Mouse (Mus musculus): ENCODE data around the gene Ano6. TPM values are rescaled to one million over a fixed set of nuclear protein-coding genes. Genes with fewer than 3 reads are reported as not detected.

The Ano6 gene
- total RNA-seq, 2 experiments from 2014 or later, result 87.9 to 88.7 TPM

DNA sequence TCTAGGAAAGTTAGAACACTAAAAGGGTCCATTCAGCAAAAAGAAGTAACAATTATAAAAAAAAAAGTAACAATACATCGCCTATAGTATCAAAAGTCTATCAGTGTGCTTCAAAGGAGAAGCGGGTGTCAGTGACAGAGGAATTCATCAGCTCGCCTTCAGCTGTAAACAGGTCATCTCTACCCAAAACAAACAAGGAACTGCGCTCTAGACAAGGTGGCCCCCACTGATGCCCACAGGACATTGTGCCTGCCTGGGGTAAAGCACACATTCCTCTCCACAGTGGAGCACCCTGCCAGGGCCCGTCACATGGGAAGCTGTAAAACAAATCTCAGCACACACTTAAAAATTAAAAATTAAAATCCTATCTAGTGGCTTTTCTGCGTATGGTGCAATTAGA is 179.0 kb downstream of the Ano6 start:
- no peak for DNase-seq (ENCODE audit: low spot score in 2 of 2)

DNA sequence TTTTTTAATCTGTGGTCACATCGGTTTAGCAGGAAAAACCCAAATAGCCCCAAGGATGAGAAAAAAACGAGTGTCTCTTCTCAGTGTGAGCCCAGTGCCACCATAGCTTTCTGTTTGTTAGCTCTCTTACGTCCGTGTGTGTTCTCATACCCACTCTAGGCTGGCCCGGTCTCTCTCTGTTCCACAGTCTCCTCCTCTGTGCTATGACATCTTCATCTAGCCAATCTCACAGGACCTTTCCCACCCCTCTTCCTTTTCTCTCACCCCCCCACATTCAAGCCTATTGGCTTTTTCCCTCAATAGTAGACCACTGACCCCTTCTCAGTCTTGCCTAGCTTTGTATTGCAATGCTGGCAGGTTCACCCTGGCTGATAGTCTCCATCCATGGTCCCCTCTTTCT is 179.5 kb downstream of the Ano6 start:
- DNase-seq (ENCODE audit: low spot score in 2 of 2), result no peak

DNA sequence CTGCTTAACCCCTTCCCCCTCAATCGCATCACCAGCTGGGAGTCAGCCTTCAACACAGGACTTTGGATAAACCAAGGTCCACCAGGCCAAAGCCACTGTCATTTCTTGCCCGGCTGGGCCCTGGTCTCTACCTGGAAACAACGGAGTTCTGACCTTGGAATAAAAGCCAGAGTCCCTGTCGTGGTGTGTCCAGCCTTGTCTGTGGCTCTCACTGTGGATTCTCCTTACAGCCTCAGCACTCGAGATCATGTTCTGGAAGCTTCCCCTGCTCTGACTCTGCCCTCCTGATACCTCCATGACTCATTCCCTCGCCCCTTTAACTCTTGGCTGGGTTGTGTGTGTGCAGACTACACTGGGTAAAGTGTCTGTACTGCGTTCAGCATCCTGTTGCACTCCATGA is 180.0 kb downstream of the Ano6 start:
- no peak for DNase-seq (ENCODE audit: low spot score in 2 of 2)

DNA sequence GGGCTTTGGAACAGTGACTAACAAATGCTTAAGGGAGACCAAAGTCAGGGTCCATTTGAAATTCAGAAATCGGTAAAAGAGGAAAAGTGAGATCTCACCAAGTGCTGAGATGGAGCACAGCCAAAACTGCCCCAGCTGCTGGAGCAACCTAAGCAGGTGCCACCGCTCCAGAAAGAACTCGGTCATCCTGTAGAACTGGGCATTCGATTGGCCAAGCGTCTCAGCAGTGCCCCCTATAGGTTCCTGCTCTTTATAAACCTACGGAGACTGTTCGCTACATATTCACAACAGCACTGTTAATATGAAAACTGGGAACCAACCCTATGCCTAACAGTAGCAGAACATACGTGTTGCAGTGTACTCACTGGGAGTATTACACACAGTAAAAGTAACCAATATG is 180.7 kb downstream of the Ano6 start:
- DNase-seq (ENCODE audit: low spot score in 2 of 2), result no peak

DNA sequence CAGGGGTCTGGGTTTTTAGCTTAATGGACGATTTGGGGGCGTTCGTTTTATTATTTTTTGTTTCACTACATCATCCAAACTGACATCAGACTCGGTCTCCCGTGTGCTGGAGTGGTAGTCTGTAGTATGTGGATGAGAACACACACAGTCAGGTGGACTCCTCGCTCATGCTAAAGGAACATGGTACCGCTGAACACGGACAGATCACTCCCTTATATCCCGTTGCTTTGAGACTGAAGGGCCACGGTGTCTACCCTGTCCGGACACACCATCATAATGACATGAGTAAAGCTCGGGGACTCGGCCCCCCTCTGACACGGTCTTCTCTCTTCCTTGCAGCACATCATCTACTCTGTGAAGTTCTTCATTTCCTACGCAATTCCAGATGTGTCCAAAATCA is 181.5 kb downstream of the Ano6 start:
- DNase-seq (ENCODE audit: low spot score in 2 of 2), result no peak

DNA sequence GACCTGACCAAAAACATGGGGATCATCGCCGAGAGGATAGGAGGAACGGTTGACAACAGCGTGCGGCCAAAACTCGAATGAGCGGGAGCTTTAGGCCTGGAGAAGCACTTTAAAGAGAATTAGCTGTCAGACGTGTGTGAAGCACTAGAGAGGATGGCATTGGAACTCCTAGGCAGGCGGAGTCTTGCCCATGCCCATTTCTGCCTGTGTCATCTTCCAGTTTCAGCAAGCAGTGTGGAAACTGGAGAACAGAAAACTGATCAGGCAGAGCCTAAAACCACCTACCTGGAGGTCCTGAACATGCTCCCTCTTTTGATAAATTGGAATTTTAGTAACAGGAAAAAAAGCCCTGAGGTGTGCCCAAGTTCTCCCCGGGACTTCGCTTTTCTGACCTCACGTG is 182.0 kb downstream of the Ano6 start:
- DNase-seq (ENCODE audit: low spot score in 2 of 2), result no peak

DNA sequence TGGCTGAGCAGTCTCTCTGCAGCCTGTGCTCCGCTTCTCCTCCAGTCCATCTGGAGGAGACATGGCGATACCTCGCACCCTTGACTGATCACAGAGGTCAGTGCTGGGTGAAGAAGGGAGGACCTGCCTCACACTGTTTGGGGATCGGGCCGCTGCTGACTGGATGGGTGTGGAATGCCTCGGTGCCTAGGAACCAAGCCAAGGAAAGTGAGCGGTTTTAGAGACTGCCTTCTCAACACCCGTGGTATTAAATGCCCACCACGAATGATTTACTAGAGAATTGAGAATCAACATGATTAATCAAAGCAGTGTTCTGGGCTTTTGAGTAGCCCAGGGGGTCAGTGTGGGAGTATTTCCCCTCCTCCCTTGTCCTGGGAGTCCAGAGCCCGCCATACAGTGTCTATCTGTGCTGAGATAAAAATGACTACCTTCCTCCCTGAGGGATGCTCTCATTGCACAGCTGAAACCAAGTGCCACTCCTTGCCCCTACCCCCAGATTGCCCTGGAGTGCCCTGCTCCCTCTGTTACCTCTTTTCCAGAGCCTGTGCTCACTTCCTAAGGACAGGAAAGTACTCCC is 183.5 kb downstream of the Ano6 start:
- no peak for DNase-seq (ENCODE audit: low spot score in 2 of 2)

DNA sequence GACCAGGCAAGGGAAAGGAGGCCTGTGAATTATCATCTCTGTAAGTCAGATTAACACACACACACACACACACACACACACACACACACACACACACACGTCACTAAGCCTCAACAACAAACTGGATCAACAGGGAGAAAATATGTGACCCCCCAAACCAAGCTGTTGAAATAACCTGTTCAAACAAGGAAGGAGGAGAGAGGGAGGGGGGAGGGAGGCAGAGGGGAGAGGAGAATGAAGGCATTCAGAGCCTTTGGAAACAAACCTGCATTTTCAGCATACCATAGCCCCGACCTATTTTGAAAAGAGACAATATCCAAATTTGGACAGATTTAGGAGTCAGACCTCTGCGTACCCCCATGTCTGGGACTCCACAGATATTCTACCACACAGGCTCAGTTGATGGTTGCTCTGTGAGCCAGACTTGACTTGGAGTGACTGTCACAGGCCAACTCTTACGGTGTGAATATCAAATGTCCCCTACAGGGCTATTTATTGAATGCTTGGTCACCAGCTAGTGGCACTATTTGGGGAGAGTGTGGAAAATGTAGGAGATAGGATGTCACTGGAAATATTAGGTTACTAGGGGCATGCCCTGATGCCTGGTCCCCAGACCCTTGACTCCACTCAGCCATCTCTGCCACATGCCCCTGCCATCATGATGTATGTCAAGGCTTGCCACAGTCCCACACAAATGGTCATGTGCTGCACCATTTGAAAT is 185.7 kb downstream of the Ano6 start:
- DNase-seq (ENCODE audit: low spot score in 2 of 2), result no peak

DNA sequence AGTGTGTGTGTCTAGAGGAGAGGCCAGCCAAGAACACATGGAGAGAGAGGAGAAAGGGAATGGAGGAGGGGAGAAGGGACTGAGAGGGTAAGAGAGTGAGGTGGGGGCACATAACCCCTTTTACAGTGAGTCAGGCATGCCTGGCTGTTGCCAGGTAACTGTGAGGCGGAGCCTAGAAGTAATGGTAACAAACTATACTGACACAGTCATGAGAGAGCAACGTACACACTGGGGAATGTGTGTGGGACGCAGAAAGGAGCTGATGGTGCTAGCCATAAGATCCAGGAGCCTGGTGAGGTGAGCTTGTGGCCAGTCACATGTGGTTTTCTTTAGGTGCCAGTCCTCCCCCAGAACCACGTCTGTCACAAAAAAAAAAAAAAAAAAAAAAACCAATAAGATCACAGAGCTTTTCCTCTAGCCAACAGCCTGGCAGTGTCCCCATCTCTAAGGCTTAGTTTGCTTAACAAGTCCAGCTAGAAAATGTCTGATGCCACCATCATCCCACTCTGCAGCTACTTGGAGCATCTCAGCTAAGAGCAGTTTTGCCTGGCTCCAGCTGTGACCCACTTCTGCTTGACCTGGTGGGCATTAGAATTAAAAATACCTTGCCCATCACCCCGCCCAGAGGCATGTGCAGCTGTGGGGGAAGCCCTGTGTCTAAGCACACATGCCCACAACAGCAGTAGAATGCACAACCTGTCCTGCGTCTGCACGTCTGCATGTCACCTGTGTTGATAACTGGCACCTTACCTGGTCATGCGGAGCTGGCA is 186.7 kb downstream of the Ano6 start:
- no peak for DNase-seq (ENCODE audit: low spot score in 2 of 2)

DNA sequence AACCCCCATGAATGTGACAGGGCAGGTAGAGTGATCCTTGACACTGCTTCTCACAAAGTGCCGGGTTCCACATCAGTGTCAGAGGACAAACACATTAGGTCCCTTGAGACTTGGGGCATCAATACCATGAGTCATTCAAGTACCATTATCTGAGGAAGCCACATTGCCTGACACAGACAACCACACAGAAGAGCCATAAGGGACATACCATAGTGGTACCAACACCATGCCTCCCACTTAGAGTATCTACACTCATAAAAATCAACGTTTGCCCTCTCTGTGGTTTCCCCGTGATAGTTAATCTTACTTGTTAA is 187.3 kb downstream of the Ano6 start:
- DNase-seq (ENCODE audit: low spot score in 2 of 2), result no peak

DNA sequence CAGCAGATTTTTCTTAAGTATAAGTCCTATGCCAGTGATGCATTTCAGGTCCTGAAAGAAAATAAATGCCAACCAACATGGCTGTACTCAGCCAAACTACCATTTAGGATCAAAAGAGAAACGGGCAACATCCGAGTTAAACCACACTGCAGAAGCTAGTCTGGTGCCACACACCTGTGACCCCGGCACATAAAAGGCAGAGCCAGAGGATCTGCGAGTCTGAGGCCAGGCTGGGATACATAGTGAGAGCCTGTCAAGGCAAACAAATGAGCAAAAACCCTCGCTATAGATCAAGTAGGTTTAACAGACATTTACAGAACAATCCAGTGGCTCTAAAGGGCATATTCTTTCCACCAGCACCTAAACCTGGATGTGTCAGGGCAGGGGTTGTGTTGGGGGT is 190.0 kb downstream of the Ano6 start:
- DNase-seq (ENCODE audit: low spot score in 2 of 2), result no peak

DNA sequence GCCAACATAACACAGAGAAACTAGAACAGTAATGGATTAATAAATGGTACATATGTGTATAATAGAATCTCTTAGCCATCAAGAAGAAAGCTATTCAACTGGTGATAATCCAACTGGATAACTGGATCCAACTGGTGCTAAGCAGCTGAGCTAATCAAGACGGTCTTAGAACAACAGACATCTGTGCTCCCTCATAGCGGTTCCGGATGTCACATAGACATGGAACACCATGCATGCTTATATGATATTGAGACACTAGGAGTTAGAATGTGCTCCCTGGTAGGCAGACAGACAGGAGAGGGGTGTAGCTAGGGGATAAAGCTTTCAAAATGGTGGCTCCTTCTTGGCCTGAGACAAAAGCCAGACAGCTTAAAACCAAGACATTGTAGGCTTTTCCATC is 197.3 kb downstream of the Ano6 start:
- DNase-seq (ENCODE audit: low spot score in 2 of 2), result no peak

DNA sequence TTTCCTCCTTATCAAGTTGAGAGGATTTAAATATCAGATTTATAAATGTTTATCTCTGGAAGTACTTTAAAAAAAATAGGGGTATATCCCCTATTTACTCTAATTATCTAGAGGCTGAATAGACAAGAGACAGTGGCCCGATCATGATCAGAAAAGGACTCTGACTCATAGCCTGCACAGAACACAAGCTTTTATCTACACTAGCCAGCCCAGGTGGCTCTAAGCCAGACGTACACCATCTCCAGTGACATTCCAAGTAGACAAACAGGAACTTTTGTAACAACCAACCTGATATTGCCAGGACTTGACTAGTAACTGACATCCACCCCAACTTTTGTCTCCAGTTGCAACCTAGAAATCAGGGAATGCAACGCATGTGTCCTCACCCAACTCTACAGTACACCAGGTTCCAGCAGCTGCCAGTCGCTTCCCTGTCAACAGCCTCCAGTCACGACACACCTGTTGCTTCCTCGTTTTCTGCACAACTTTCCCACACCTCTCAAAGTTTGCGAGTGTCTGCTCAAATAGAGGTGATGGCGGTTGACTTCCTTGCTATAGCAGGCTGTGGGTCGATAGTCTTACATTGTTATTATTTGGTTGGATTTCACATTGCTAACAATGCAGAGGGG is 199.0 kb downstream of the Ano6 start:
- no peak for DNase-seq (ENCODE audit: low spot score in 2 of 2)

DNA sequence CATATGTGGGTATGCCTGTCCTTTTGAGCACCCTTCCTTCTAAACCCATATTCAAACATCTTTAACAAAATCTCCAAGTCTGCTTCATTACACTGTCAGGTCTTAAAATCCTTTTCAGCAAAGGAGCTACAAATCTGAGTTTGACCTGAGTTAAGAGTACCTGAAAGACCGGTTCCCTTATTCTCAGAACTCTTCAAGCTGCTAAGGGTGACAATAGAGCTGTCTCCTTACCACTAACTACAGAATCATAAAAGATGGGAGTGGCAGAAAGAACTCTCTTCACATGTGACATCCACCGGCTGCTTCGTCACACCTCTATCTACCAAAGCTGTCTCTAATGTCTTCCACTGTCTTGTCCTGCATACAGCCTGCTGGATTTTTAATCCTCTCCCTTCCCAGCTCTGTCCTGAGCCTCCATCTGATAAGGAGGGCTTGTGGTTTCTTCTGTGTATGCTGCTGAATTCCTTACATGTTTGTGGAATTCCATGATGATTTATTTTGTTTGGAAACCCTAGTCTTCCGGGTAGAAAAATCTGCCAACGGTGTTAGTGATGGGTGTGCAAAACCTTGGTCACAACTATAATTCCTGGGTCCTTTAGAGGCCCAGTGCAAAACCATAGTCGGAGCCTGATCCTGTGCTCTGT is 212.4 kb downstream of the Ano6 start:
- no peak for DNase-seq (ENCODE audit: low spot score in 2 of 2)

DNA sequence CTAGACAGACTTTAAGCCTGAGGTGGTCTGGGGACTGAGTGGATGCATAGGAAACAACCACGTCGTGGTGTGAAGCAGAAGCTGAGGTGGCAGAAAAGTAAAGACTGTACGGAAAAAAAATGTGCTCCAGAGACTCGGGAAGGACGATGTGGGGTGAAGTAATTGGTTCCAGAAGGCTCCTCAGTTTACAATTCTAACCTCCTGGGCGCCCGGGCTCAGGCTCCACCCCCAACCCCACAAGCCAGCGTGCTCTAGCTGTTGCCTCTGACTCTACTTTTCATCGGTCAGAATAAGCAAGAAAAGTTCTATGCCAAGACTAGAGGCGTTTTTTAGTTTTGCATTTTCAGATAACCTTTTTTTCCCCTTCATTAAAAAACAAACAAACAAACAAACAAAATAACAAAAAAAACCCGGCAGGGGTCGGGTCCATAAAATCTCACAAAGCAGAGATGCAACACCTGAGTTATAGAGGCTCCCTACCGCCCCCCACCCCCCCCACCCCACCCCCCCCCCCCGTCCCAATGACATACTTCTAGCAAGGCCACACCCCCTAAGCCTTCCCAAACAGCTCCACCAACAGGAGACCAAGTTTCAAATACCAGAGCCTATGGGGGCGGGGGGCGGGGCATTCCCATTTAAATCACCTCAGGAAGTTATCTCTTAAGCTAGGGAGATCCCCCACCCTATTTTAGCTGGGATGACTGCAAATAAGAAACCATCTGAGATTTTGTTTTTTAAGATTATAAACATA is 221.2 kb downstream of the Ano6 start:
- DNase-seq (ENCODE audit: low spot score in 2 of 2), result no peak

DNA sequence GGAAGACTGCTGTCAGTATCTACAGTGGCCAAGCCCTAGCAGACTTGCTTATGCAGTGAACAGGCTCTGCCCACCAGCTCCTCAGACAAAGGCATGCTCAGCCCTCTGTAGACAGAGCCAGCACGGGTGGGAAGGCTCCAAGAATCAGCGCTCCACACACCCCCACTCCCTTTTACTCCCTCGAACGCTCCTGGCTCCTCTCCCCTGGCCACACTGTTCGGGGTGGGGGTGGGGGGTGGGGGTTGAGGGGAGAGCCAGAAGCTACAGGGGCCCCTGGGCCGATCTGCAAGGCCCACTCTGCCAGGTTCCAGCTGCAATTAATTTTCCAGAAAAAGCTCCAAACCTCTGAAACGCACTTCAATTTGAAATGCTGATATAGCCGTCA is 221.7 kb downstream of the Ano6 start:
- no peak for DNase-seq (ENCODE audit: low spot score in 2 of 2)

DNA sequence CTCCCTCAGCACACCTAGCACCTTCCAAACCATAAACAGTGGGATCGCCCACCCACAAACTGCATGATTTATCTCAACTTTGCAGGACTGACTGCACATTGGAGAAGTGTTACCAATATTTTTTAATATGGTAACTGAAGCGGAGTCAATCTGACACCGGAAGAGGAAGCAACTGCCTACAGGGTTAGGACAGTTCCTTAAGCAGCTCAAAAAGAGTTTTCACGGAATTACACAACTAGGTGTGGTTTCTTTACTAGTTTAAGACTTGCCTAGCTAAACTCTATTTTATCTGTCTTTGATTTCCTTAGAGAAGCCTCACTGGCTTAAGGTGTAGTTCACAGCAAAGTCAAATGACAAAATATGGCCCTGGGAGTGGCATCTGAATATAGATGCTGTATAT is 223.9 kb downstream of the Ano6 start:
- no peak for DNase-seq (ENCODE audit: low spot score in 2 of 2)

DNA sequence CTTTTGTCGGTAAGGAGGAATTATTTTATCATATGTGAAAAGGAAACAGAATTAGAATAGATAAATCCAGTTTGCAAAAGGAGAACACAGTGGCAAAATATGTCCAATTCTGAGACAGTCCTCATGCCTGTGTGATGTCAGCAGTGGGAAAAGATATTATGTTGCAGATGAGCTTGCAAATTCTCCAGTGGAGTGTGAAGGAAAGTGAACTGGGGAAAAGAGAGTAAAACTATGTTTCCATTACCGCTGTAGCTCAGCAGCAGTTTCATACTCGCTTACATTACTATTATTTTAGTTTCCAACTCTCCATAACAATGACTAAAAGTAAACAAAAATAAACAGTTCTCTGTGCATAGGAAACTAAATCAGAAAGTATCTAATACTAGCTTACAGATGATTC is 229.8 kb downstream of the Ano6 start:
- DNase-seq (ENCODE audit: low spot score in 2 of 2), result no peak

DNA sequence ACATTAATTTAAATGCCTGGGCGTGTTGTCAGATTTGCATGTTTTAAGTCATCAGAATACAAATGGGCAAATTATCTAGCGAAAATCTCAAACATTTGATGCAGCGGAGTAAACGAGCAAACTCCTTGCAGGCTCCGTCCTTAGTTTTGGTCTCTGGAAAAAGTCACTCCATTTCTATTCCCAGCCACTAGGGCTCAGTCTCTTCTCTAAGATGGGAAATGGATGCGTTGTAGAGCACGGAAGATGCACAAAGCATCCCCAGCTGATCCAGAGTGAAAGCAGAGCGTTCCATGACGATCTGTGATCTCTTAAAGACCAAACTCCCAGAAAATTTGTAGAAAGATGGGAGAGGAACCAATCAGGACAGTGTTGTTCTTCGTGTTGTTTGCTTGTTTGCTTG is 230.9 kb downstream of the Ano6 start:
- DNase-seq (ENCODE audit: low spot score in 2 of 2), result no peak
